Mouse (Mus musculus) embryonic facial prominence, embryonic 15.5 days (tissue): ENCODE results near the gene Prom2. TPM values are rescaled to one million over a fixed set of nuclear protein-coding genes. Genes with fewer than 3 reads are reported as not detected.
A peak's percentile ranks its signal among the peaks of the same experiment; 100 is the strongest.

Experiments
- ATAC-seq: fragments of 200-750 bp; cut with Nextera tagmentation; 2 replicates; pipeline ENCODE4 v1.8.0; 2017; ENCODE audit warnings: low read depth, moderate TSS enrichment; ENCODE audit not compliant: insufficient number of reproducible peaks, low FRiP score, low TSS enrichment
- H3K27ac ChIP-seq: fragments of 300-500 bp; sonication (generic); replicated peaks from 2 replicates; pipeline ENCODE4 v1.5.1; 2015; ENCODE audit warnings: mild to moderate bottlenecking, inconsistent platforms
- H3K27me3 ChIP-seq: fragments of 300-500 bp; sonication (generic); 2 replicates; pipeline ENCODE4 v1.6.1; 2015; ENCODE audit warnings: inconsistent platforms
- H3K36me3 ChIP-seq: fragments of 300-500 bp; sonication (generic); 2 replicates; pipeline ENCODE4 v1.6.1; 2015; ENCODE audit warnings: mild to moderate bottlenecking, inconsistent platforms
- H3K4me1 ChIP-seq: fragments of 300-500 bp; sonication (generic); 2 replicates; pipeline ENCODE4 v1.6.1; 2015; ENCODE audit warnings: inconsistent platforms
- H3K4me2 ChIP-seq: fragments of 300-500 bp; sonication (generic); replicated peaks from 2 replicates; pipeline ENCODE4 v1.6.1; 2015; ENCODE audit warnings: mild to moderate bottlenecking, inconsistent platforms
- H3K4me3 ChIP-seq: fragments of 300-500 bp; sonication (generic); replicated peaks from 2 replicates; pipeline ENCODE4 v1.5.1; 2015; ENCODE audit warnings: mild to moderate bottlenecking, inconsistent platforms
- H3K9ac ChIP-seq: fragments of 300-500 bp; sonication (generic); 2 replicates; pipeline ENCODE4 v1.6.1; 2015; ENCODE audit warnings: inconsistent platforms
- H3K9me3 ChIP-seq: fragments of 300-500 bp; sonication (generic); replicated peaks from 2 replicates; pipeline ENCODE4 v1.6.1; 2016; ENCODE audit warnings: inconsistent platforms
- WGBS: fragments of 180-500 bp; shearing (Covaris S2); methylation state at CpG from one replicate; pipeline ENCODE4 v1.1.7; 2015; 5-methylcytosine and 5-hydroxymethylcytosine counted together
- polyA plus RNA-seq: library from polyadenylated mRNA; unstranded; fragments of >200 nt; fragmentation: Nextera tagmentation; extraction: Ambion mirVana; gene quantifications from 2 replicates; pipeline ENCODE4 v1.2.1, GENCODE M21; 2015

The Prom2 gene
- polyA plus RNA-seq, 1 experiment from 2014 or later: 11.2 TPM

DNA sequence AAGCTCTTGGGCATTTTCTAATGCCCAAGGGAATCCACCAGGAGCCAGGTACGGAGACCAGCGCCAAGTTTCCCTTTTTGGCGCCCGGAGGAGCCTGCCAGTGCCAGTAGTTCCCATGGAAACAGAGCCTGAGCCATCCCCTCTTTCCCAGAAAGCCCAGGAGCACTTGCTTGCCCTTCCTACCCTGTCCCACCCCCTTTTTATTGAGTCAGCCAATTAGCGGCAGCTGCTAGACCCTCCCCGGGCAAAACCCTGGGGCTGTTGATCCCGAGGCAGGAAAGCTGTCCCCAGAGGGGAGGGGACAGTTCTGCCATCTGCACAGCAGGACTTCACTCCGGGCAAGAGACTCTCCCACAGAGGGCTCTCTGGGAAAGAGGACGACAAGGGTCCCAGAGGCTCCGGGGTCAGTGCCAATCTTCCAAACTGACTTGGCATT lies 19.2 kb downstream of the Prom2 start, which contains the start of gene Kcnip3:
Gene Kcnip3 (minus strand): TSS at position 89 of the 436 bp plus-strand sequence.
- Histone ChIP-seq H3K9me3 (no peaks in the 10 kb centered on the region), H3K27me3 (no peaks in the 10 kb centered on the region), H3K4me1 (peaks cover 19% of the 10 kb centered on the region), H3K36me3 (no peaks in the 10 kb centered on the region), H3K9ac (0 out of 2 replicates have a peak within 1 kb of the TSS, but pooled peaks have one; percentile 37), H3K27ac (no peak within 1 kb of the TSS; the same call in 1 of the 2 replicates), H3K4me2 (peak within 1 kb of the TSS; percentile 49), H3K4me3 (peak within 1 kb of the TSS; percentile 26)
- WGBS: 2% methylated on average over 10 of the region's 10 CpGs
- ATAC-seq: peak; percentile 45; the same call in 1 of the 2 replicates

DNA sequence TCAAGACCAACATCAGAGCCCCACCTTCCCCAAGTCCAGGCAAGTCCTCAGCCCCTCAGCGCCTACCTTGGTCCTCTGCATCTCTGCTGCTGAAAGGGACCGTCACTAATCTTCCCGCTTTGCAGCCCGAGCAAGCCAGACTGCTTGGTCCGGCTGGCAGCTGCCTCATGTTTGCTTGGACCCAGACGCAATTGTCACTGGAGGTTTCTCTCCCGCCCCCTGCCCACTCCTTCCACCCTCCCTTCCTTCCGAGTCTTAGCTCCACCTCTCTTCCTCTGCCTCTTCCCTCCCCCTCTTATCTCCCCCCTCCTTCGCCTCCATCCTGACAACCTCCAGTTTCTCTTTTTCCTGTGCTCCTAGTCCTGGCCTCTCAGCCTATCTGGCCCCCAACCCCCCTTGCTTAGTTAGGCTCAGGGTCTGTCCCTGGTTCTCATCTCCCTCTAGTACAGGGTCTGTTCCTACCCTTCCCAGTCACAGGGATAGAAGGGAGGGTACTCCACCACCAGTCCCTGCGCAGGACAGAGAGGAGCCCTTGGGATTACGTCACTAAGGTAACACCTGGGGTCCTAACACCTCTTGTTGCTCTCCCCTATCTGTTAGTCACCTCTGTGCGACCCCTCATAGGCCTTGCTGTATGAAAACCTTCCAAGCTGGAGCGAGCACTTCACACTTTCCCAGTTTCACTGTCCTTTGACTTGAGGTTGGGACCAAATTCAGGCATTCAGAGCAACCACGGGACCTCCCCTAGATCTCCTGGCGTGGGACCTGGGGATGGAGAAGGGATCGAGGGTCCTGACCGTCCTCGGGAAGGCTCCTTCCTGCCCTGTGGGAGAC lies 19.9 kb downstream of the Prom2 start:
- peaks cover 19% of the 10 kb centered on the region for H3K4me1 ChIP-seq
- no peaks in the 10 kb centered on the region for H3K27me3 ChIP-seq
- H3K9me3 ChIP-seq: no peaks in the 10 kb centered on the region
- 3% methylated on average over 18 of the region's 18 CpGs for WGBS
- H3K4me3 ChIP-seq: peak overlapping the region; percentile 26
- no peaks in the 10 kb centered on the region for H3K36me3 ChIP-seq
- 0 out of 2 replicates have a peak overlapping the region, but pooled peaks have one; percentile 37 for H3K9ac ChIP-seq
- H3K27ac ChIP-seq: no peak overlapping the region
- H3K4me2 ChIP-seq: peak overlapping the region; percentile 49
- ATAC-seq: peak; percentile 41

GRCm38 (mm10) chr2:127520123-127520522 lies 21.1 kb downstream of the Prom2 start:
- no peak overlapping the region for H3K4me2 ChIP-seq

DNA sequence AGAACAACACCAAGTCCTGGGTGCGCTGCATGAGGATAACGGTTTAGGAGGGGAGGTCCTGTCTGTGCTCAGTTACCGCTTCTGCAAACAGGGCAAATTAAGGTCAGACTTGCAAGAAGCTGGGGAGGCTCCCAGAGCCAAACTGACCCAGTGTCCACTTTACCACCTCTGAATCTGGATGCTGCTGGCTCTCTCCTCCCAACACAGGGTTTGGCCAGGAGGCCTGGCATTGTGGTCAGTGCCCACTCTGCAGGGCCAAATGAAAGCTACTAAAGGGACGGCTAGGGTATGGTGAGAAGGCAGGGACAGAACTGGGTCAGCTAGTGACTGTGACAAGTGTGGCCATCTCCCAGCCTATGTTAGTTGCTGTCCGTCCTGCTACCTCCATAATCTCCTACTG lies 22.0 kb downstream of the Prom2 start:
- H3K4me2 ChIP-seq: no peak overlapping the region
- WGBS: 75% methylated on average over 5 of the region's 5 CpGs

More at GRCm38 (mm10) chr2:127520123-127520522, 21.1 kb downstream of the Prom2 start:
- Histone ChIP-seq H3K27ac (no peak overlapping the region), H3K9ac (no peak overlapping the region), H3K4me3 (no peak overlapping the region), H3K36me3 (no peaks in the 10 kb centered on the region), H3K4me1 (peaks cover 19% of the 10 kb centered on the region), H3K27me3 (no peaks in the 10 kb centered on the region), H3K9me3 (no peaks in the 10 kb centered on the region)
- ATAC-seq: no peak

DNA sequence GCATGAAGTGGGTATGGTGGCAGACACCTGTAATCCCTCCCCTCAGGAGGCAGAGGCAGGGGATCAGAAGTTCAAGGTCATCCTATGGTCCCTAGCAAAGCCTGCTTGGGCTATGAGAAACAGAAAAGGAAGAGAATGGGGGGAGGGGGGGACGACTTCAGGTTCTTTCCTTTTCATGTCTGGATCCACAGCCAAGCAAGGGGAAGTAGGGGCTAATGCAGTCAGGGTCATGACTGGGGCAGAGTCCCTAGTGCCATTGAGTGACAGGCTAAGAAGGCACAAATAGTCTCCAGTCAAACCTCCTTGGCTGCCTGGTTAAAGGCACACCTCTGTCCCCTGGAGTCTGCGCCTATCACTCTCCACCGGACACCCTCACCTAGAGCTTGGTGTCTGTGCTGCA lies 22.4 kb downstream of the Prom2 start:
- 69% methylated on average over 3 of the region's 3 CpGs for WGBS
- H3K4me1 ChIP-seq: peaks cover 19% of the 10 kb centered on the region
- no peak overlapping the region for H3K4me3 ChIP-seq
- no peak for ATAC-seq
- H3K36me3 ChIP-seq: no peaks in the 10 kb centered on the region
- no peaks in the 10 kb centered on the region for H3K9me3 ChIP-seq
- no peak overlapping the region for H3K27ac ChIP-seq
- H3K27me3 ChIP-seq: no peaks in the 10 kb centered on the region
- no peak overlapping the region for H3K9ac ChIP-seq
- no peak overlapping the region for H3K4me2 ChIP-seq

More for the DNA sequence above, 22.0 kb downstream of the Prom2 start:
- no peaks in the 10 kb centered on the region for H3K27me3 ChIP-seq
- H3K4me3 ChIP-seq: no peak overlapping the region
- H3K36me3 ChIP-seq: no peaks in the 10 kb centered on the region
- peaks cover 19% of the 10 kb centered on the region for H3K4me1 ChIP-seq
- H3K9ac ChIP-seq: no peak overlapping the region
- no peaks in the 10 kb centered on the region for H3K9me3 ChIP-seq
- no peak for ATAC-seq
- H3K27ac ChIP-seq: no peak overlapping the region

GRCm38 (mm10) chr2:127518273-127518672 lies 23.0 kb downstream of the Prom2 start:
- Histone ChIP-seq H3K9ac (no peak overlapping the region), H3K27ac (no peak overlapping the region), H3K4me2 (no peak overlapping the region), H3K4me3 (no peak overlapping the region), H3K27me3 (no peaks in the 10 kb centered on the region), H3K4me1 (peaks cover 19% of the 10 kb centered on the region), H3K9me3 (no peaks in the 10 kb centered on the region), H3K36me3 (no peaks in the 10 kb centered on the region)
- 0 out of 2 replicates have a peak, but pooled peaks have one; percentile 35 for ATAC-seq
- 31% methylated on average over 3 of the region's 3 CpGs for WGBS

- H3K27me3 ChIP-seq: no peaks in the 10 kb centered on the region
- WGBS: 61% methylated on average over 8 of the region's 8 CpGs
- no peak for ATAC-seq
Observed at GRCm38 (mm10) chr2:127517081-127517480, 24.2 kb downstream of the Prom2 start.

DNA sequence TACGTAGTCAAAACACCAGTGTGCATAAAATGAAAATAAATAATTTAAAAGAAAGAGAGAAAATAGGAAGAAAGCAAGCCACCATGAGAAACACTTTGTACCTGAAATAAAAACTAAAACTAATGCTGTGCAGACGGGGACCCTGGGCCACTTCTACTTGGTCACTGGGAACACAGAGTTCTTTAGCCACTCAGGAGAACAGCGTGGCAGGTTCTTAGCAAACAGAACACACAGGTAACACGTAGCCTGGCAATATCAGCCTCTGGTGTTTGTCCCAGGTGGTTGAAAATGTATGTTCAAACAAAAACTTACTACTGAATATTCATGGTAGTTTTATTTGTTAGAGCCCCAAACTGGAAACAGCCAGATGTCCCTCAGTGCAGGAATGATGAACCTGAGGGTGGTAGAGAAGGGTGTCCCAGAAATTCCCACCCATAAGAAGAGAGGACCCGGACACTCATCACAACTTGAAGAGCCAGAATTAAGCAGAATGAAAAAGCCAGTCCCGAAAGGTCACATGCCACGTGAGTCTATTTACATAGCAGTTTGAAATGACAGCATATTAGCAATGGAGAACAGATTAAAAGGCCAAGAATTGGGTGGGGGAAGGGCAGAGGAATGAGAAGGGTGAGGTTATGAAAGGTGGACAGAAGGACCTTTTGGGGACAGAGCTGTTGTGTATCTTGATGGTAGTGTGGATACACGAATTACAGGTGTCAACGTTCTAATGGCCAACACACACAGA lies 26.7 kb downstream of the Prom2 start:
- Histone ChIP-seq H3K4me3 (no peak overlapping the region), H3K27me3 (no peaks in the 10 kb centered on the region), H3K4me1 (0 out of 2 replicates have a peak, but pooled peaks cover 10% of the 10 kb centered on the region), H3K36me3 (no peaks in the 10 kb centered on the region), H3K9ac (no peak overlapping the region), H3K9me3 (no peaks in the 10 kb centered on the region), H3K4me2 (no peak overlapping the region), H3K27ac (no peak overlapping the region)
- WGBS: 80% methylated on average over 9 of the region's 9 CpGs
- ATAC-seq: no peak

More at GRCm38 (mm10) chr2:127517081-127517480, 24.2 kb downstream of the Prom2 start:
- H3K27ac ChIP-seq: no peak overlapping the region
- H3K36me3 ChIP-seq: no peaks in the 10 kb centered on the region
- H3K4me1 ChIP-seq: peaks cover 17% of the 10 kb centered on the region
- no peak overlapping the region for H3K4me2 ChIP-seq
- no peak overlapping the region for H3K9ac ChIP-seq
- H3K4me3 ChIP-seq: no peak overlapping the region
- H3K9me3 ChIP-seq: no peaks in the 10 kb centered on the region

DNA sequence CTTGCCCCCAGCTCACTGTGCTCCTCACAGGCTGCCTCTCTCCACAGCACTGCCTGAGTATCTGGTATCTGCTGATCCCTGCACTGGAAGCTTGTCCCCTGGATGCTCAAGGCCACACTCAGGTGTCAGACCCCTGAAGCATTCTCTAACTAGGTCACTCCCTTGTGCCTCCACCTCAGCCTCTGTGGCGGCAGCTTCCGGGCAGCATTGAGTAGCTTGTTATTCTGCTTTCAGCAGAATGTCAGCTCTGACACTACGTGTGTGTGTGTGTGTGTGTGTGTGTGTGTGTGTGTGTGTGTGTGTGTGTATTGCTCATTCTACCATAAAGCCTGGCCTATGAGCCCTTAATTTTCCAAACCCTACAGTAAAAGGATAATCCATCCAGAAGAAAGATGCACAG lies 28.0 kb downstream of the Prom2 start:
- Histone ChIP-seq H3K9ac (no peak overlapping the region), H3K27me3 (no peaks in the 10 kb centered on the region), H3K4me1 (0 out of 2 replicates have a peak, but pooled peaks cover 7% of the 10 kb centered on the region), H3K9me3 (no peaks in the 10 kb centered on the region), H3K4me2 (no peak overlapping the region), H3K27ac (no peak overlapping the region), H3K36me3 (no peaks in the 10 kb centered on the region), H3K4me3 (no peak overlapping the region)
- no peak for ATAC-seq
- WGBS: 53% methylated on average over 3 of the region's 3 CpGs

DNA sequence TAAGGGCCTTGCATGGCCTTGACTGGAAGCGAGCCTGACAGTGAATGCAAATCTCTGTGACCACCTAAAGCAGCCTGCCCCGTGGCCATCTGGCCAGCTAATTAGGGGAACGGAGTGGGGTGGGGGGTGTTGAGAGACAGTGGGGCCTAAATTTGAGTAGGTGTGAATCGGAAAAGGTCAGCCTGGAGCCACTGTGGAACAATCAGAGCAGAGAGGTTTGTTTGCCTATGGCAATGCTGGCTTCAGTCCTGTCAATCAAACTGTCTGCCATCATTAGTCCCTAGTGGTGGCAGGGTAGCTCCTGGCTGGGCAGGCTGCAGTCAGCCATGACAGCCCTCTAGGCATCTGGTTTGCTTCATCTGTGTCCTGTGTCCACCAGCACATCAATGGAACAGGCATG lies 29.8 kb downstream of the Prom2 start:
- Histone ChIP-seq H3K4me1 (peaks cover 11% of the 10 kb centered on the region; the same call in 1 of the 2 replicates), H3K4me2 (no peak overlapping the region), H3K4me3 (no peak overlapping the region), H3K36me3 (no peaks in the 10 kb centered on the region), H3K27ac (no peak overlapping the region), H3K9me3 (no peaks in the 10 kb centered on the region), H3K9ac (no peak overlapping the region), H3K27me3 (no peaks in the 10 kb centered on the region)
- WGBS: 31% methylated on average over 4 of the region's 4 CpGs
- ATAC-seq: no peak
